Mouse (Mus musculus) liver, adult (tissue): Measurements from ENCODE around the gene Fxyd3.

ENCODE experiments used
- GATA4 ChIP-seq: IDR thresholded peaks from 2 replicates; pipeline ENCODE4 v1.6.1; 2014; ENCODE audit warnings: mild to moderate bottlenecking, low read length; ENCODE audit not compliant: insufficient replicate concordance

Gene Fxyd3

GRCm38 (mm10) chr7:31085171-31085570 is 8.7 kb upstream of the Fxyd3 start:
- no peak for TF ChIP-seq GATA4

GRCm38 (mm10) chr7:31084140-31084539 is 7.6 kb upstream of the Fxyd3 start:
- TF ChIP-seq GATA4, result no peak

- TF ChIP-seq GATA4, result no peak
Observed at GRCm38 (mm10) chr7:31082831-31083588, 6.5 kb upstream of the Fxyd3 start.

- TF ChIP-seq GATA4, result no peak
Observed at GRCm38 (mm10) chr7:31082106-31082505, 5.6 kb upstream of the Fxyd3 start.

GRCm38 (mm10) chr7:31081106-31081505 is 4.6 kb upstream of the Fxyd3 start:
- no peak for TF ChIP-seq GATA4

GRCm38 (mm10) chr7:31080611-31081010 is 4.1 kb upstream of the Fxyd3 start:
- no peak for TF ChIP-seq GATA4

GRCm38 (mm10) chr7:31079670-31080069 is 3.2 kb upstream of the Fxyd3 start:
- TF ChIP-seq GATA4, result no peak

GRCm38 (mm10) chr7:31077885-31078445 is 1.5 kb upstream of the Fxyd3 start:
- no peak for TF ChIP-seq GATA4

- no peak for TF ChIP-seq GATA4
Observed at GRCm38 (mm10) chr7:31077470-31077869, 966 bp upstream of the Fxyd3 start.

GRCm38 (mm10) chr7:31074713-31075069 is 1.8 kb downstream of the Fxyd3 start:
- TF ChIP-seq GATA4, result no peak

GRCm38 (mm10) chr7:31074061-31074712 is 2.3 kb downstream of the Fxyd3 start:
- no peak for TF ChIP-seq GATA4

GRCm38 (mm10) chr7:31073546-31073945 is 3.0 kb downstream of the Fxyd3 start:
- TF ChIP-seq GATA4, result no peak

GRCm38 (mm10) chr7:31072326-31072725 is 4.2 kb downstream of the Fxyd3 start:
- TF ChIP-seq GATA4, result no peak

GRCm38 (mm10) chr7:31070324-31070723 is 6.2 kb downstream of the Fxyd3 start:
- TF ChIP-seq GATA4, result no peak

- TF ChIP-seq GATA4, result no peak
Observed at GRCm38 (mm10) chr7:31069491-31069890, 7.0 kb downstream of the Fxyd3 start.

- TF ChIP-seq GATA4, result no peak
Observed at GRCm38 (mm10) chr7:31067836-31068235, 8.7 kb downstream of the Fxyd3 start.
